Mouse (Mus musculus): ENCODE data around the gene Eif1b. TPM values are rescaled to one million over a fixed set of nuclear protein-coding genes. Genes with fewer than 3 reads are reported as not detected.

Eif1b gene
- polyA plus RNA-seq, 1 experiment from 2014 or later: 143 TPM

DNA sequence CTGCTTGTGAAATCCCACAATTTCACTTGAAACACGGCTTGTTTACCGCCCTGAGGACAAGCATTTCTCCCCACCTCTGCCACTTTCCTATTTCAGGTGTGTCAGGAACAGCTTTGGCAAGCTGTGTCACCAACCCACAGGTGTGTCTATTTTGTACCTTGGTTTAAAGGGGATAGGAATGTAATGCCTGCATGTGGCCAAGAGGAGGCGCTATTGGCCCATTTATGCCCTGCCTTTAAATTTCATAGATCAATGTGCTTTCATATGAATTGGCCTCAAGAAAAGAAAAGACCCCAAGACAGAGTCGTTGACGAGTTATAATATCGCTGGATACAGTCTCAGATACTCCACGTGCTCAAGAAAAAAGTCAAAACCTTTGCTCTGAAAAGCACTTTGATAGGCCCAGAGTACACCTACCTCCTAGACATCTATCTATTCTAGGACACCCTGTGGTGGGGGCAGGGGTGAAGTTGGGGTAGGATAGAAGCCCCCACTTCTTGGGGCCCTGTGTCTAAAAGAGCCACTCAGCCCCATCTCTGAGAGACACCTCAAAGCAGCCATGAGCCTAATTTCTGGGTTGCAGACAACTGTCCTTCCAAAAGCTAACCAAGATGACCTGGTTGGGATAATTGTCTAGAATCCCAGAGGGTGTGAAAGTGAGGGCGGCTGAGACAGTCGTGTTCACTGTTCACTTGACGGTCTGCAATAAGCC is 9.3 kb downstream of the Eif1b start:
- Histone ChIP-seq H3K9ac (ENCODE audit: low read length) (no peak overlapping the region), H3K27ac (replicated peaks in 1 of 2; ENCODE audit: control insufficient read depth in 1 of 2, insufficient read depth in 1 of 2, low read depth in 2 of 2, low read length in 2 of 2) (no peak overlapping the region), H3K4me1 (ENCODE audit: control insufficient read depth in 2 of 2, insufficient read depth in 2 of 2, low read length in 2 of 2) (no peaks in the 10 kb centered on the region), H3K36me3 (ENCODE audit: control insufficient read depth, insufficient read depth, low read length) (peaks cover 2% of the 10 kb centered on the region; the same call in 1 of the 2 replicates), H3K27me3 (ENCODE audit: control insufficient read depth, insufficient read depth, low read length) (no peaks in the 10 kb centered on the region), H3K4me2 (ENCODE audit: low read length) (no peak overlapping the region), H3K9me3 (ENCODE audit: control insufficient read depth, low read length) (peaks cover under 1% of the 10 kb centered on the region; the same call in 1 of the 2 replicates), H3K4me3 (ENCODE audit: control insufficient read depth in 1 of 2, insufficient read depth in 1 of 2, low read depth in 1 of 2, low read length in 2 of 2) (no peak overlapping the region)
- WGBS: 37% methylated on average over 10 of the region's 10 CpGs
- no peak for ATAC-seq (ENCODE audit: insufficient number of reproducible peaks, insufficient read depth, low FRiP score, low read depth)

GRCm38 (mm10) chr9:120502013-120502412 is 10.0 kb downstream of the Eif1b start:
- Histone ChIP-seq H3K4me1 (ENCODE audit: control insufficient read depth in 2 of 2, insufficient read depth in 2 of 2, low read length in 2 of 2) (no peaks in the 10 kb centered on the region), H3K9me3 (ENCODE audit: control insufficient read depth, low read length) (peaks cover 7% of the 10 kb centered on the region)

GRCm38 (mm10) chr9:120504423-120504822 is 12.4 kb downstream of the Eif1b start:
- 57% methylated on average over 2 of the region's 2 CpGs for WGBS
- no peaks in the 10 kb centered on the region for H3K4me1 ChIP-seq (ENCODE audit: control insufficient read depth in 2 of 2, insufficient read depth in 2 of 2, low read length in 2 of 2)
- H3K27ac ChIP-seq (replicated peaks in 1 of 2; ENCODE audit: control insufficient read depth in 1 of 2, insufficient read depth in 1 of 2, low read depth in 2 of 2, low read length in 2 of 2): no peak overlapping the region
- no peak for ATAC-seq (ENCODE audit: insufficient number of reproducible peaks, insufficient read depth, low FRiP score, low read depth)
- H3K4me2 ChIP-seq (ENCODE audit: low read length): no peak overlapping the region
- H3K4me3 ChIP-seq (ENCODE audit: control insufficient read depth in 1 of 2, insufficient read depth in 1 of 2, low read depth in 1 of 2, low read length in 2 of 2): no peak overlapping the region
- no peak overlapping the region for H3K9ac ChIP-seq (ENCODE audit: low read length)
- H3K27me3 ChIP-seq (ENCODE audit: control insufficient read depth, insufficient read depth, low read length): no peaks in the 10 kb centered on the region
- peaks cover 10% of the 10 kb centered on the region for H3K9me3 ChIP-seq (ENCODE audit: control insufficient read depth, low read length)
- no peaks in the 10 kb centered on the region for H3K36me3 ChIP-seq (ENCODE audit: control insufficient read depth, insufficient read depth, low read length)

More at GRCm38 (mm10) chr9:120502013-120502412, 10.0 kb downstream of the Eif1b start:
- H3K27me3 ChIP-seq (ENCODE audit: control insufficient read depth, insufficient read depth, low read length): no peaks in the 10 kb centered on the region
- no peak overlapping the region for H3K4me3 ChIP-seq (ENCODE audit: control insufficient read depth in 1 of 2, insufficient read depth in 1 of 2, low read depth in 1 of 2, low read length in 2 of 2)
- no peak for ATAC-seq (ENCODE audit: insufficient number of reproducible peaks, insufficient read depth, low FRiP score, low read depth)
- peak overlapping the region; percentile 28; the same call in 1 of the 2 replicates for H3K4me2 ChIP-seq (ENCODE audit: low read length)
- H3K27ac ChIP-seq (replicated peaks in 1 of 2; ENCODE audit: control insufficient read depth in 1 of 2, insufficient read depth in 1 of 2, low read depth in 2 of 2, low read length in 2 of 2): no peak overlapping the region
- no peaks in the 10 kb centered on the region for H3K36me3 ChIP-seq (ENCODE audit: control insufficient read depth, insufficient read depth, low read length)
- 7% methylated on average over 8 of the region's 8 CpGs for WGBS
- no peak overlapping the region for H3K9ac ChIP-seq (ENCODE audit: low read length)

- H3K9ac ChIP-seq (ENCODE audit: low read length): no peak overlapping the region
- ATAC-seq (ENCODE audit: insufficient number of reproducible peaks, insufficient read depth, low FRiP score, low read depth): no peak
- H3K27me3 ChIP-seq (ENCODE audit: control insufficient read depth, insufficient read depth, low read length): no peaks in the 10 kb centered on the region
- no peak overlapping the region for H3K4me3 ChIP-seq (ENCODE audit: control insufficient read depth in 1 of 2, insufficient read depth in 1 of 2, low read depth in 1 of 2, low read length in 2 of 2)
- WGBS: 66% methylated on average over 3 of the region's 3 CpGs
- no peak overlapping the region for H3K27ac ChIP-seq (replicated peaks in 1 of 2; ENCODE audit: control insufficient read depth in 1 of 2, insufficient read depth in 1 of 2, low read depth in 2 of 2, low read length in 2 of 2)
- peaks cover 5% of the 10 kb centered on the region for H3K9me3 ChIP-seq (ENCODE audit: control insufficient read depth, low read length)
- H3K36me3 ChIP-seq (ENCODE audit: control insufficient read depth, insufficient read depth, low read length): no peaks in the 10 kb centered on the region
- H3K4me2 ChIP-seq (ENCODE audit: low read length): no peak overlapping the region
- no peaks in the 10 kb centered on the region for H3K4me1 ChIP-seq (ENCODE audit: control insufficient read depth in 2 of 2, insufficient read depth in 2 of 2, low read length in 2 of 2)
Observed at GRCm38 (mm10) chr9:120511781-120512180, 19.7 kb downstream of the Eif1b start.

DNA sequence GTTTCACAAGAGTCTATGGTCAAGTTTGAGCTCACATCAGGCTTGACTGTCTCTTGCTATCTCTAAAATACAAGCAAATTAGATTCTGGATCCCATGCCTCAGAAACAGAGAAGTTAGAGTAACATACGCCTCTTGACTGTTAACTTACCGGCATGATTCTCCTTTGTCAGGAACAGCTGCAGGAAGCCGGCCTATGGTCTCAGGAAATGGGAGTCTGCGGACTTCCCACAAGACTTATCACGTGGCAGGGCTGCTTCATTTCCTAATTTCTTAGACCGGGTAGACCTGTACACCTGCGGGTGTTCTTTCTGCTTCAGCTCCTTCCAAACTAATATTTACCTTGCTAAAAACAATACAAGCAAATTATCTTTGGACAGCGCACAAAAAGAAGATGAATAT is 24.7 kb downstream of the Eif1b start:
- H3K27ac ChIP-seq (replicated peaks in 1 of 2; ENCODE audit: control insufficient read depth in 1 of 2, insufficient read depth in 1 of 2, low read depth in 2 of 2, low read length in 2 of 2): no peak overlapping the region

GRCm38 (mm10) chr9:120518946-120519345 is 26.9 kb downstream of the Eif1b start:
- no peaks in the 10 kb centered on the region for H3K36me3 ChIP-seq (ENCODE audit: control insufficient read depth, insufficient read depth, low read length)
- H3K4me3 ChIP-seq (ENCODE audit: control insufficient read depth in 1 of 2, insufficient read depth in 1 of 2, low read depth in 1 of 2, low read length in 2 of 2): no peak overlapping the region
- H3K4me2 ChIP-seq (ENCODE audit: low read length): no peak overlapping the region
- no peak for ATAC-seq (ENCODE audit: insufficient number of reproducible peaks, insufficient read depth, low FRiP score, low read depth)
- WGBS: 77% methylated on average over 3 of the region's 3 CpGs
- H3K9me3 ChIP-seq (ENCODE audit: control insufficient read depth, low read length): no peaks in the 10 kb centered on the region
- no peaks in the 10 kb centered on the region for H3K27me3 ChIP-seq (ENCODE audit: control insufficient read depth, insufficient read depth, low read length)
- H3K9ac ChIP-seq (ENCODE audit: low read length): no peak overlapping the region
- no peak overlapping the region for H3K27ac ChIP-seq (replicated peaks in 1 of 2; ENCODE audit: control insufficient read depth in 1 of 2, insufficient read depth in 1 of 2, low read depth in 2 of 2, low read length in 2 of 2)
- H3K4me1 ChIP-seq (ENCODE audit: control insufficient read depth in 2 of 2, insufficient read depth in 2 of 2, low read length in 2 of 2): no peaks in the 10 kb centered on the region

More for the DNA sequence above, 24.7 kb downstream of the Eif1b start:
- WGBS: 67% methylated on average over 8 of the region's 8 CpGs
- Histone ChIP-seq H3K36me3 (ENCODE audit: control insufficient read depth, insufficient read depth, low read length) (no peaks in the 10 kb centered on the region), H3K27me3 (ENCODE audit: control insufficient read depth, insufficient read depth, low read length) (no peaks in the 10 kb centered on the region), H3K4me1 (ENCODE audit: control insufficient read depth in 2 of 2, insufficient read depth in 2 of 2, low read length in 2 of 2) (no peaks in the 10 kb centered on the region), H3K4me3 (ENCODE audit: control insufficient read depth in 1 of 2, insufficient read depth in 1 of 2, low read depth in 1 of 2, low read length in 2 of 2) (no peak overlapping the region), H3K9me3 (ENCODE audit: control insufficient read depth, low read length) (no peaks in the 10 kb centered on the region), H3K4me2 (ENCODE audit: low read length) (no peak overlapping the region), H3K9ac (ENCODE audit: low read length) (no peak overlapping the region)
- no peak for ATAC-seq (ENCODE audit: insufficient number of reproducible peaks, insufficient read depth, low FRiP score, low read depth)

DNA sequence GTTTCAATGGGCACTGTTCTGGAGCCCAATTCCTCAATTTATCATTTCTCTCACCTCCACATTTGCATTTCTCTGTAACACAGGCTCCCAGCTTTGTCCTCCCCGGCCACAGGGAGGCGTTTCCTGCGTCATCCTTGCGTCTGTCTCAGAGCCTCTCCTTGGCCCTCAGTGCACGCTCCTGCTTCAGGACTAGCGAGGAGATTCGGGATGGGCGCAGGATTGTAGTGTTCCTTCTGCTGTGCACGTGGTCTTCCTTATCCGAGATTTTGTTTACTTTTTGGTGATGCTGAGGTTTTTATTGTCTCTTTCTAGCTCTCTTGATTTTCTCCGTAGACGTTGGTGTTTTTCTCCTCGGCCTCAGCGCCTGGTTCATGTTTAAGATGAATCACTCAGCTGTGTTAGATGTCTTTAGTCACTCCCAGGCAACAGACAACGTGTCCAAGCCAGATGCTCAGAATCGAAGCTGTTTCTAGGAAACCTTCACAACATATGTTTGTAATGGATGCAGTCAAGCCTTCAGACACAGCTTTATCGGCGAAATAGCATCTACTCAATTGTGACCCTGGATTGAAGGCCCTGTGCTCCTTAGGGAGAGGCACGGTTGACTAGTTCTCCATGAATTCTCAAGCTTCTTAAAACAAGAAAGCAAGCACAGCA is 27.6 kb downstream of the Eif1b start:
- no peaks in the 10 kb centered on the region for H3K9me3 ChIP-seq (ENCODE audit: control insufficient read depth, low read length)

More for the DNA sequence above, 27.6 kb downstream of the Eif1b start:
- 64% methylated on average over 19 of the region's 19 CpGs for WGBS
- Histone ChIP-seq H3K4me2 (ENCODE audit: low read length) (no peak overlapping the region), H3K9ac (ENCODE audit: low read length) (no peak overlapping the region), H3K27me3 (ENCODE audit: control insufficient read depth, insufficient read depth, low read length) (no peaks in the 10 kb centered on the region), H3K27ac (replicated peaks in 1 of 2; ENCODE audit: control insufficient read depth in 1 of 2, insufficient read depth in 1 of 2, low read depth in 2 of 2, low read length in 2 of 2) (no peak overlapping the region), H3K4me1 (ENCODE audit: control insufficient read depth in 2 of 2, insufficient read depth in 2 of 2, low read length in 2 of 2) (no peaks in the 10 kb centered on the region), H3K36me3 (ENCODE audit: control insufficient read depth, insufficient read depth, low read length) (no peaks in the 10 kb centered on the region), H3K4me3 (ENCODE audit: control insufficient read depth in 1 of 2, insufficient read depth in 1 of 2, low read depth in 1 of 2, low read length in 2 of 2) (no peak overlapping the region)
- no peak for ATAC-seq (ENCODE audit: insufficient number of reproducible peaks, insufficient read depth, low FRiP score, low read depth)

Measured in heart, embryonic 14.5 days (tissue).